Mouse (Mus musculus) intestine, embryonic 14.5 days (tissue): ENCODE measurements around the gene Pdcd10. TPM values are rescaled to one million over a fixed set of nuclear protein-coding genes. Genes with fewer than 3 reads are reported as not detected.

Experiments
- ATAC-seq: fragments of 200-750 bp; cut with Nextera tagmentation; replicated peaks from 2 replicates; pipeline ENCODE4 v1.8.0; 2017; ENCODE audit warnings: low read depth, moderate number of reproducible peaks, moderate TSS enrichment, moderate library complexity; ENCODE audit not compliant: low FRiP score, low TSS enrichment
- DNase-seq: peaks from one replicate; pipeline ENCODE4 v3.0.0-alpha.2; 2018; ENCODE audit warnings: low spot score
- H3K27ac ChIP-seq: fragments of 300-500 bp; sonication (generic); 2 replicates; pipeline ENCODE4 v1.5.1; 2014; ENCODE audit warnings: low read depth, mild to moderate bottlenecking, control low read depth
- H3K27me3 ChIP-seq: fragments of 300-500 bp; sonication (generic); replicated peaks from 2 replicates; pipeline ENCODE4 v1.6.1; 2014; ENCODE audit warnings: low read length, control low read depth; ENCODE audit not compliant: control insufficient read depth, insufficient read depth
- H3K36me3 ChIP-seq: fragments of 300-500 bp; sonication (generic); 2 replicates; pipeline ENCODE4 v1.6.1; 2014; ENCODE audit warnings: low read length, control low read depth; ENCODE audit not compliant: control insufficient read depth, insufficient read depth
- H3K4me1 ChIP-seq: fragments of 300-500 bp; sonication (generic); replicated peaks from 2 replicates; pipeline ENCODE4 v1.6.1; 2014; ENCODE audit warnings: low read length, control low read depth, mixed read lengths; ENCODE audit not compliant: control insufficient read depth, insufficient read depth
- H3K4me2 ChIP-seq: fragments of 300-500 bp; sonication (generic); 2 replicates; pipeline ENCODE4 v1.6.1; 2014; ENCODE audit warnings: low read length
- H3K4me3 ChIP-seq: fragments of 300-500 bp; sonication (generic); 2 replicates; pipeline ENCODE4 v1.5.1; 2014; ENCODE audit warnings: low read depth, low read length, control low read depth, mixed read lengths
- H3K9ac ChIP-seq: fragments of 300-500 bp; sonication (generic); 2 replicates; pipeline ENCODE4 v1.6.1; 2014; ENCODE audit warnings: mild to moderate bottlenecking, low read length
- H3K9me3 ChIP-seq: fragments of 300-500 bp; sonication (generic); 2 replicates; pipeline ENCODE4 v1.6.1; 2016; ENCODE audit warnings: low read length, control low read depth; ENCODE audit not compliant: control insufficient read depth
- WGBS: fragments of 180-500 bp; shearing (Covaris S2); extraction: QIAGEN DNeasy Blood & Tissue Kit; methylation state at CpG from one replicate; pipeline ENCODE4 v1.1.7; 2014; 5-methylcytosine and 5-hydroxymethylcytosine counted together
- polyA plus RNA-seq: library from polyadenylated mRNA; unstranded; fragments of >200 nt; fragmentation: Nextera tagmentation; extraction: Ambion mirVana; gene quantifications from 2 replicates; pipeline ENCODE4 v1.2.1, GENCODE M21; 2014

Pdcd10 gene
- polyA plus RNA-seq, 1 experiment from 2014 or later: 92.7 TPM

DNA sequence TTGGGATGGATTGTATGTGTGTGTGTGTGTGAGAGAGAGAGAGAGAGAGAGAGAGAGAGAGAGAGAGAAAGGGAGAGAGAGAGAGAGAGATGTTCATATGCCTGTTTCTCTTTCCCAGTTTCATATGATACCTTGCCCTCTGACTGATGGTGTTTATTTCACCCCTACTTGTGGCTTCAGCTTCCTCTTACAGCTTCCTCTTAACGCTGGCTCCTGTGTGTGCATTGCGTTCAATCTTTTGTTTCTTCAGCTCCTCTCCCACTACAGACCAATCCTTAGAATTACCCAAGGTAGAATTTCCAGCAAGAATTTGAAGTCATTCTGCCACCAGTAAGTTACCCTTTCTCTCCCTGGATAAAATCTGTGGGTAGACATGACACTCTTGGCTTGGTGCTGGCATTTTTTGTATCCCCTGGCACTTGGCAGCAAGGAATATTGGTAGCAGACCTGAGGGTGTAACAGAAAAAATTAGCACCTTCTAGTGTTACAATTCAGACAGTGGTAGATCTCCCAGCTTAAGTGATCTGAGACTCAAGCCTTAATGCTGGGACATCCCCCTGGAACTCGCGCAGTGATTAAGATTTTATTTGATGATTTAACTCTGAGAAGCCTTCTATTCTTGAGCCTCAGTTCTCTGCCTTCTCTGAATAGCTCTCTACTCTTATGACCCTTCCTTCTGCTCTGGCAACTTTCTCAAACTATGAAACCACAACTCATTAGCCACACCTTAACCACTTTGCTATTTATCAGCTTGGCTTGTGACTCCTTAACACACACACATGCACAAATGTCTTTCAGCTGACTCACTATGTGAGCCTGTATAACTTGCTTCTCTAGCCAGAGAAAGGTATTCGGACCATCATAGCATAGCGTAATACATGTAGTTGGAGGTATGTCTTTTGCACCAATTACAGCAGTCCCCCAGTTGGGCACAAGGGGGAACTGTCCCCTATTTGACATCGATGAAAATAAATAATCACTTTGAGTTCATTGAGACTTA lies 57.4 kb downstream of the Pdcd10 start:
- DNase-seq (no peak), ATAC-seq (no peak)
- Histone ChIP-seq H3K9me3 (no peaks in the 10 kb centered on the region), H3K27me3 (no peaks in the 10 kb centered on the region), H3K4me3 (no peak overlapping the region), H3K36me3 (no peaks in the 10 kb centered on the region), H3K4me2 (no peak overlapping the region), H3K27ac (no peak overlapping the region), H3K9ac (no peak overlapping the region), H3K4me1 (no peaks in the 10 kb centered on the region)
- 80% methylated on average over 7 of the region's 7 CpGs for WGBS

DNA sequence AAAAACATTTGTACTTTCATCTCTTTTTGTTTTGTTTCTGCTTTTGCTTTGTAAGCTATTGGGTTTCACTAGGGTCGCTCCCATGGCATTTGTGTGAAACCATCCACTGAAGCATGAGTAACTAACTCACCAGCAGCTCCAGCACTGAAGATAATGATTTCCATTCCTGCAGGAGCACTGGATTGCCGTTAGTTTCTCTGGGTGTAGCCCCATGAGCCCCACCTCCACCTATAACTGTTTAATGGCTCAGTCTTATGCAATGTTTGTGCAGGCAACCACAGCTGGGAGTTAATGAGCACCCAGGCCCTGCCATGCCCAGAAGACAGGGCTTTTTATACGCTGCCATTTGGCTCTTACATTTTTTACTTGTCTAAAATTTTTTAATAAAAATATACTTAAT lies 63.7 kb downstream of the Pdcd10 start:
- Histone ChIP-seq H3K9me3 (no peaks in the 10 kb centered on the region), H3K4me1 (no peaks in the 10 kb centered on the region), H3K36me3 (no peaks in the 10 kb centered on the region), H3K9ac (no peak overlapping the region), H3K27me3 (no peaks in the 10 kb centered on the region), H3K4me2 (no peak overlapping the region), H3K4me3 (no peak overlapping the region), H3K27ac (no peak overlapping the region)
- 62% methylated on average over 3 of the region's 3 CpGs for WGBS
- 0 out of 2 replicates have a peak, but pooled peaks have one; percentile 53 for ATAC-seq
- no peak for DNase-seq

DNA sequence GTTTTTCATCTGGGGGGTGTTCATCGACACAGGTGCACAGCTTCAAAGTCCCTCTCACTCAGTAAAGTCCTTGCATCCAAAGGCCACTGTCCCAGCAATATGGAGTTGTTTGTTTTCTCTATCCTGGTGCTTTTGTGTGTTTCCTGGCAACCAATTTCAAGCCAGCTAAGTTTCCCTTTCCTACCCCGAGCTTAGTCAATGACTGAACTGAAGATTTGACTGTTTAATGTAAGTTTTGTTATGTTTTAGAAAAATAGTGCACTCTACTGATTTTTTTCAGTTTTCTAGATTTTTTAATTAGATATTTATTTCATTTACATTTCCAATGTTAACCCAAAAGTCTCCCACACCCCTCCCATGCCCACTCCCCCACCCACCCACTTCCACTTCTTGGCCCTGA lies 74.6 kb downstream of the Pdcd10 start, which contains the start of gene Wdr49:
TSS of gene Wdr49 (minus strand) at position 101 of the 400 bp plus-strand sequence.
- Histone ChIP-seq H3K27me3 (no peaks in the 10 kb centered on the region), H3K27ac (no peak within 1 kb of the TSS), H3K4me2 (no peak within 1 kb of the TSS), H3K4me3 (no peak within 1 kb of the TSS), H3K9me3 (no peaks in the 10 kb centered on the region), H3K4me1 (no peaks in the 10 kb centered on the region), H3K9ac (no peak within 1 kb of the TSS), H3K36me3 (no peaks in the 10 kb centered on the region)
- DNase-seq: no peak
- ATAC-seq: no peak
- 71% methylated on average over 2 of the region's 2 CpGs for WGBS

DNA sequence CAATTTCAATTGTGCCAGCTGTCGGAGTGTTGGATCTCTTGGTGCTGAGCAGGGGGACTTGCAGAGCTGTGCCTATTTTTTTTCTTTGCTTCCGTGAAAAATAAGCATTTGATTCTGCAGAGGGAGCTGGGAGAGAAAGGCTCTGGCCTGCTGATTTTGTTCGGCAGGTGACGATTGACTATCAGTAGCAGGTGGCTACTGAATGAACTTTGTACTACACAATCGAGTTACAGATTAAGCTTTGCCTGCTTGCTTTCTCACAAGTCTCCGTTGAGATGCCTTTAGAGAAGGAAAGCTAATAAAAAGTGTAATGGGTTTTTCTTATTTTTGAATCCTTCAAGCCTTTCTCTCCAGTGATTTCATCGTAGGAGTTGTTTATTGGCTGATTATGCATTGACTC lies 81.5 kb downstream of the Pdcd10 start:
- no peak for DNase-seq
- no peak overlapping the region for H3K4me3 ChIP-seq
- no peaks in the 10 kb centered on the region for H3K36me3 ChIP-seq
- no peaks in the 10 kb centered on the region for H3K9me3 ChIP-seq
- no peaks in the 10 kb centered on the region for H3K27me3 ChIP-seq
- H3K9ac ChIP-seq: no peak overlapping the region
- H3K4me2 ChIP-seq: no peak overlapping the region
- H3K27ac ChIP-seq: no peak overlapping the region
- WGBS: 66% methylated on average over 7 of the region's 7 CpGs
- no peaks in the 10 kb centered on the region for H3K4me1 ChIP-seq
- no peak for ATAC-seq

- H3K36me3 ChIP-seq: no peaks in the 10 kb centered on the region
- no peaks in the 10 kb centered on the region for H3K4me1 ChIP-seq
- H3K27ac ChIP-seq: no peak overlapping the region
- ATAC-seq (no peak), DNase-seq (no peak)
- WGBS: 83% methylated on average over 7 of the region's 7 CpGs
- H3K9ac ChIP-seq: no peak overlapping the region
- no peaks in the 10 kb centered on the region for H3K9me3 ChIP-seq
- no peak overlapping the region for H3K4me3 ChIP-seq
- H3K27me3 ChIP-seq: no peaks in the 10 kb centered on the region
- H3K4me2 ChIP-seq: no peak overlapping the region
These were observed 82.0 kb downstream of the Pdcd10 start for GRCm38 (mm10) chr3:75474657-75475056.

DNA sequence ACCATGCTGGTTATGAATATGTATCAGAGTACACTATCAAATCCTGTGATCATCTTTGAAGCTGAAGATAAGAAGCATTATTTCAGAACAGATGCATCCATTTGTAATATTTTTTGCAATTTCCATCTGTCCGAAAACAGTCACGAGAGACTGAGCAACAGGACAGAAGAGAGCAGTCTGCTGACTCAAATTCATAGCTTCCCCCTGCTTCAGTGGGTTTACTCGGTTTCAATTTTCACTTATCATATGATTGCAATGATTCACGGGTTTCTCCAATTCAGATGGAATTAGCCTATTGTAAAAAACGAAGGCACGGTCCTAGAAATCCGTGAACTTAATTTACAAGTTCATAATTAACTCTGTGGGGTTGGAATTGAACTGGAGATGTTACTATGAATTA lies 88.5 kb downstream of the Pdcd10 start:
- H3K36me3 ChIP-seq: no peaks in the 10 kb centered on the region
- no peaks in the 10 kb centered on the region for H3K9me3 ChIP-seq
- WGBS: 86% methylated on average over 7 of the region's 7 CpGs
- H3K27ac ChIP-seq: no peak overlapping the region
- no peak overlapping the region for H3K4me2 ChIP-seq
- H3K4me3 ChIP-seq: no peak overlapping the region
- DNase-seq (no peak), ATAC-seq (no peak)
- no peaks in the 10 kb centered on the region for H3K27me3 ChIP-seq
- no peak overlapping the region for H3K9ac ChIP-seq
- no peaks in the 10 kb centered on the region for H3K4me1 ChIP-seq

Other genes starting within 250 kb of the Pdcd10 start
- gene Wdr49, start 74.7 kb downstream of the Pdcd10 start, polyA plus RNA-seq: 0.07 TPM in 1 of 2 replicates, not detected in the other
- gene Serpini1, start 691 bp upstream of the Pdcd10 start, polyA plus RNA-seq: 44.9 and 51.4 TPM in 2 replicates
- not detected in 2 replicates for gene Gm29133, start 191.3 kb upstream of the Pdcd10 start, polyA plus RNA-seq